Mouse (Mus musculus): Measurements from ENCODE around the gene Cdc34b. TPM values are rescaled to one million over a fixed set of nuclear protein-coding genes. Genes with fewer than 3 reads are reported as not detected.
A peak's percentile ranks its signal among the peaks of the same experiment; 100 is the strongest.

Gene Cdc34b
- total and polyA plus RNA-seq, 3 experiments, result 0.21 TPM; not detected in 2

- Histone ChIP-seq H3K79me2 (replicated peaks; ENCODE audit: control insufficient read depth, extremely low read depth, insufficient read depth, poor library complexity, severe bottlenecking) (no peaks in the 10 kb centered on the region), H3K4me1 (ENCODE audit: control insufficient read depth in 1 of 2, insufficient read depth in 2 of 2) (no peaks in the 10 kb centered on the region; a peak in 1 of 4 replicates), H3K36me3 (replicated peaks in 1 of 2; ENCODE audit: control insufficient read depth in 1 of 2, insufficient read depth in 1 of 2, low read length in 1 of 2) (no peaks in the 10 kb centered on the region), H3K27ac (ENCODE audit: insufficient read depth, low read depth) (no peak overlapping the region), H3K4me3 (replicated peaks in 1 of 3; ENCODE audit: low read depth in 2 of 3, low read length in 2 of 3, poor library complexity in 1 of 3) (no peak overlapping the region), H3K9ac (ENCODE audit: insufficient read depth, low read depth) (no peak overlapping the region), H3K9me3 (replicated peaks; ENCODE audit: low read length) (peaks cover 2% of the 10 kb centered on the region), H3K27me3 (replicated peaks) (peaks cover 84% of the 10 kb centered on the region), H3K4me2 (ENCODE audit: insufficient read depth, low read depth, poor library complexity, severe bottlenecking) (no peak overlapping the region)
- DNase-seq (ENCODE audit: extremely low read depth), result no peak
- dilution Hi-C loops (cut with MboI; ENCODE audit: extremely low pct_ligation_motif_present, extremely low pct_unique_long_range_greater_than_20kb, low sequenced_read_pairs) (no loop called here), in situ Hi-C loops (cut with MboI; ENCODE audit: low pct_ligation_motif_present, low pct_unique_long_range_greater_than_20kb, low sequenced_read_pairs) (no loop called here)
- TF ChIP-seq MYC (IDR thresholded peaks at IDR 0.05; ENCODE audit: low read depth, low read length) (no peak), KAT2A (IDR thresholded peaks at IDR 0.05; ENCODE audit: insufficient replicate concordance, low read length) (no peak), NELFE (IDR thresholded peaks at IDR 0.05; ENCODE audit: low read depth, low read length) (no peak), TBP (conservative IDR thresholded peaks at IDR 0.05; ENCODE audit: low read depth, low read length) (no peak)
Observed at GRCm38 (mm10) chr11:94760799-94761198, 19.2 kb downstream of the Cdc34b start.

- in situ Hi-C loops (cut with MboI; ENCODE audit: low pct_ligation_motif_present, low pct_unique_long_range_greater_than_20kb, low sequenced_read_pairs), result no loop called here
Observed at GRCm38 (mm10) chr11:94762281-94762680, 20.7 kb downstream of the Cdc34b start.

GRCm38 (mm10) chr11:94762775-94763174 lies 21.2 kb downstream of the Cdc34b start:
- H3K79me2 ChIP-seq (replicated peaks; ENCODE audit: control insufficient read depth, extremely low read depth, insufficient read depth, poor library complexity, severe bottlenecking), result no peaks in the 10 kb centered on the region
- H3K36me3 ChIP-seq (replicated peaks in 1 of 2; ENCODE audit: control insufficient read depth in 1 of 2, insufficient read depth in 1 of 2, low read length in 1 of 2), result no peaks in the 10 kb centered on the region
- H3K4me3 ChIP-seq (replicated peaks in 1 of 3; ENCODE audit: low read depth in 2 of 3, low read length in 2 of 3, poor library complexity in 1 of 3), result no peak overlapping the region
- dilution Hi-C loops (cut with MboI; ENCODE audit: extremely low pct_ligation_motif_present, extremely low pct_unique_long_range_greater_than_20kb, low sequenced_read_pairs), result no loop called here
- in situ Hi-C loops (cut with MboI; ENCODE audit: low pct_ligation_motif_present, low pct_unique_long_range_greater_than_20kb, low sequenced_read_pairs), result no loop called here
- peaks cover 83% of the 10 kb centered on the region for H3K27me3 ChIP-seq (replicated peaks)
- no peak overlapping the region for H3K4me2 ChIP-seq (ENCODE audit: insufficient read depth, low read depth, poor library complexity, severe bottlenecking)
- TF ChIP-seq CTCF (conservative IDR thresholded peaks at IDR 0.05 in 1 of 2, IDR thresholded peaks at IDR 0.05 in 1 of 2; ENCODE audit: low read depth in 2 of 2, low read length in 2 of 2) (peak in 1 of 2 experiments; percentile 44; a peak in 2 of 4 replicates), ZMIZ1 (IDR thresholded peaks at IDR 0.05; ENCODE audit: low read depth, low read length) (no peak), SMC3 (IDR thresholded peaks at IDR 0.05; ENCODE audit: low read depth, low read length) (peak; percentile 12; the same call in 1 of the 2 replicates), ELF1 (IDR thresholded peaks at IDR 0.05; ENCODE audit: low read depth, low read length) (no peak)
- H3K4me1 ChIP-seq (ENCODE audit: control insufficient read depth in 1 of 2, insufficient read depth in 2 of 2), result no peaks in the 10 kb centered on the region; a peak in 1 of 4 replicates
- H3K9me3 ChIP-seq (replicated peaks; ENCODE audit: low read length), result peaks cover 2% of the 10 kb centered on the region
- DNase-seq (ENCODE audit: extremely low read depth), result no peak
- no peak overlapping the region for H3K27ac ChIP-seq (ENCODE audit: insufficient read depth, low read depth)
- H3K9ac ChIP-seq (ENCODE audit: insufficient read depth, low read depth), result no peak overlapping the region

More at GRCm38 (mm10) chr11:94762281-94762680, 20.7 kb downstream of the Cdc34b start:
- H3K4me1 ChIP-seq (ENCODE audit: control insufficient read depth in 1 of 2, insufficient read depth in 2 of 2), result no peaks in the 10 kb centered on the region; a peak in 1 of 4 replicates
- no peak for TF ChIP-seq ZKSCAN1 (IDR thresholded peaks at IDR 0.05; ENCODE audit: borderline replicate concordance, low read depth, low read length)
- TF ChIP-seq RCOR1 (conservative IDR thresholded peaks at IDR 0.05; ENCODE audit: low read depth, low read length), result no peak
- no peak for TF ChIP-seq CHD2 (IDR thresholded peaks at IDR 0.05; ENCODE audit: low read length)
- no peak for TF ChIP-seq JUND (conservative IDR thresholded peaks at IDR 0.05; ENCODE audit: low read depth, low read length)
- TF ChIP-seq EP300 (IDR thresholded peaks at IDR 0.05; ENCODE audit: low read length), result no peak
- no peak for TF ChIP-seq KAT2A (IDR thresholded peaks at IDR 0.05; ENCODE audit: insufficient replicate concordance, low read length)
- no peak for TF ChIP-seq CTCF (conservative IDR thresholded peaks at IDR 0.05 in 1 of 2, IDR thresholded peaks at IDR 0.05 in 1 of 2; ENCODE audit: low read depth in 2 of 2, low read length in 2 of 2)
- TF ChIP-seq POLR2AphosphoS2 (IDR thresholded peaks at IDR 0.05; ENCODE audit: low read depth, low read length), result no peak
- TF ChIP-seq ZMIZ1 (IDR thresholded peaks at IDR 0.05; ENCODE audit: low read depth, low read length), result no peak
- TF ChIP-seq E2F4 (IDR thresholded peaks at IDR 0.05; ENCODE audit: insufficient replicate concordance, low read depth, low read length), result no peak
- no peak for TF ChIP-seq MAX (IDR thresholded peaks at IDR 0.05; ENCODE audit: low read length)
- no peak for TF ChIP-seq MYC (IDR thresholded peaks at IDR 0.05; ENCODE audit: low read depth, low read length)
- TF ChIP-seq ELF1 (IDR thresholded peaks at IDR 0.05; ENCODE audit: low read depth, low read length), result no peak
- no peak for TF ChIP-seq TBP (conservative IDR thresholded peaks at IDR 0.05; ENCODE audit: low read depth, low read length)
- no peak for TF ChIP-seq JUN (IDR thresholded peaks at IDR 0.05; ENCODE audit: insufficient read depth, low read depth, low read length)
- TF ChIP-seq UBTF (IDR thresholded peaks at IDR 0.05; ENCODE audit: low read depth, low read length), result no peak
- no peak for TF ChIP-seq MAFK (IDR thresholded peaks at IDR 0.05; ENCODE audit: insufficient replicate concordance, low read length)
- no peak for TF ChIP-seq POLR2A (IDR thresholded peaks at IDR 0.05; ENCODE audit: low read depth, low read length)
- no peak for TF ChIP-seq TCF12 (IDR thresholded peaks at IDR 0.05; ENCODE audit: low read depth, low read length)
- TF ChIP-seq HCFC1 (IDR thresholded peaks at IDR 0.05; ENCODE audit: low read depth, low read length), result no peak
- dilution Hi-C loops (cut with MboI; ENCODE audit: extremely low pct_ligation_motif_present, extremely low pct_unique_long_range_greater_than_20kb, low sequenced_read_pairs), result no loop called here
- no peak overlapping the region for H3K4me3 ChIP-seq (replicated peaks in 1 of 3; ENCODE audit: low read depth in 2 of 3, low read length in 2 of 3, poor library complexity in 1 of 3)
- no peak overlapping the region for H3K4me2 ChIP-seq (ENCODE audit: insufficient read depth, low read depth, poor library complexity, severe bottlenecking)
- peaks cover 82% of the 10 kb centered on the region for H3K27me3 ChIP-seq (replicated peaks)
- peaks cover 2% of the 10 kb centered on the region for H3K9me3 ChIP-seq (replicated peaks; ENCODE audit: low read length)
- H3K27ac ChIP-seq (ENCODE audit: insufficient read depth, low read depth), result no peak overlapping the region
- no peak overlapping the region for H3K9ac ChIP-seq (ENCODE audit: insufficient read depth, low read depth)
- DNase-seq (ENCODE audit: extremely low read depth), result no peak
- H3K36me3 ChIP-seq (replicated peaks in 1 of 2; ENCODE audit: control insufficient read depth in 1 of 2, insufficient read depth in 1 of 2, low read length in 1 of 2), result no peaks in the 10 kb centered on the region
- no peaks in the 10 kb centered on the region for H3K79me2 ChIP-seq (replicated peaks; ENCODE audit: control insufficient read depth, extremely low read depth, insufficient read depth, poor library complexity, severe bottlenecking)

All from CH12.LX (cell line).